Mouse (Mus musculus) heart, adult 8-10 months (tissue): Measurements from ENCODE around the gene Armc3. TPM values are rescaled to one million over a fixed set of nuclear protein-coding genes. Genes with fewer than 3 reads are reported as not detected.

Source experiments
- DNase-seq: peaks from one replicate; pipeline ENCODE4 v3.0.0; 2022; ENCODE audit warnings: low spot score
- total RNA-seq, 4 experiments: library from RNA; stranded (reverse); gene quantifications; 2 replicates each; pipeline ENCODE4 v1.2.4; 2022

Armc3 gene
- not detected for total RNA-seq

DNA sequence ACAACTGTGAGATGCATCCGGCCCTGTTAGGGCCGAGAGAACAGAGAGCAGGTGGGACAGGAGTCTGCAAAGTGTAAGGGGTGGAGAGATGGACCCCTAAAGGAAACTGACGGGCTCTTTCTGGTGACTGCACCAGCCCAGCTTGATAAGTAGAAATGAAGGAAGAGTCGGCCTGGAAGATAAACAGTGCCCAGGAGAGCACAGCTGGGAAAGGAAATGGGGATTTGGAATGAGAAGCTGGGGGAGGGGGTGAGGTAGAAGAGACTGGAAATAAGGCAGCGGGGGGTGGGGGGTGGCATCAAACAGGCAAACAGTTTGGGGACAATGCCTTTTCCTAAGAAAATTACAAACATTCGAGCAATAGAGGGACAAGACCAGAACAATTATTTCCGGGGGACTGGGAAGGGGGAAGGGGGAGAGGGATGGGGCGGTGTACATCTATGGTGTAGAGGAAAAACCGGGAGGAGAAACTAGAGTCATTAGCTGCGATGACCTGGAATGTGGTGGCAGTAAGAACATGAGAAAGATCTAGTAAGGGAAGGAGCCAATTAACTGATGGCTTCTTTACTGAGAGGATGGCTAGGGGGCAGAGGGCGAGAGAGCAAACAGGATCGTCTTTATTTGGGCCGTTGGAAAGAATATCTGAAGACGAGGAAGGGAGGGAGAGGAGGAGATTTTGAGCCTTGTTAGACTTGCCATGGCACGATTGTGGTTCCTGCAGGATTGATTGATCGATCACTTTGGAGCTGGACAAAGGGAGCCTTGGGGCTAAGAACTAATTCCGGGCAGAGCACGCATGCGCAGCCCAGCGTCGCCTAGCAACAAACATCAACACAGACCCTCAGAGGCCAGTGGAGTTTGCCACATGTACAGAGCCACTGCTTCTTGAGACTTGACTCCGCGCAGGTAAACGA lies at the start of gene Armc3:
Armc3 (plus strand) TSS at position 851 of the 914 bp plus-strand sequence.
- DNase-seq: no peak

GRCm38 (mm10) chr2:19152687-19153086 lies 46.4 kb upstream of the Armc3 start:
- DNase-seq: no peak

- no peak for DNase-seq
These were observed 42.9 kb upstream of the Armc3 start for GRCm38 (mm10) chr2:19156176-19156575.

DNA sequence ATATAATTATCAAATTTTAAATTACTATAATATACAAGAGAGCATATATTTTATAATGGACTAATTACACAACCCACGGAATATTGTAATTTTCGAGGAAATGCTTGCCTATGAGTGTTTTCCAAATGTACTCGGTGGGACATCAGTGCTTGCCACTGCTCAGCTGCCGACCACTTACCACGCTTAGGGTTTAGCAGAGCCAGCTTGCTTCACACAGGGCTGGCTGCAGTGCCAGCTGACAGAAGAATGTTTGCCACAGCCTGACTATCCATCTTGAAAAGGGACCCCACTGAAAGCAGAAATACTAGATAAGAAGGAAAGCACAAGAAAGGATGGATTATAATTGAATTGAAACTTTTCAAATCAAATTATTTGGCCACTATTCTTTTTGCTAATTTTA lies 39.6 kb upstream of the Armc3 start:
- no peak for DNase-seq

DNA sequence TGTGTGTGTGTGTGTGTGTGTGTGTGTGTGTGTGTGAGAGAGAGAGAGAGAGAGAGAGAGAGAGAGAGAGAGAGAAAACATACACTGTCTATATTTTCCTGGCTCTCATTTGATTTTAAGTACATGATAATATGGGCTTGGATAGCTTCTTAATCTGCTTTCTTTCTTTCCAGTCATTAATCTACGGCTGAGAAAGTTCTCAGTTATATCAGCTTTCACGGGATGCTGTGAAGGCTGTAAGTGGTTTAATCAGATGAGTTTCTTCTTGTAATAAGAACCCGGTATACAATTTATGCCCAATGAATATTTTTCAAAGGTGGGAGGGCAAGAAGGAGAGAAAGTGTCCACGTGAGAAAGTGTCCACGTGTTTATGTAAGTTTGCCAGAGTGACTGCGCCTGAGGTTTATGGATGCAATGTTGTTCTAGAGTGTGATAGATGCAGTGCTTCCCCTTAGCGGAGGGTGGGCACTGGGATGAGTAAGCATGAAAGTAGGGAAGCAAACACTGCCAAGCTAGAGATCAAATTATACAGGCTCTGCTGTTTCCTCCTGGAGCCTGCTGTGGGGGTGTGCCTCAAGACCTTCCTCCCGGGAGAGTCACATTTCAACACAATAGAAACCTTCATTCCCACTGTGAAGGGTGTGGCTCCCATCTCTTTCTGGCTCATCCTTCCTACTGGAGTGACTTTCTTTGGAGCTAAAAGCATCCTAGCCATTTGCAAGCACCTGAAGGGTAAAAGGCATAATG lies 38.6 kb upstream of the Armc3 start:
- no peak for DNase-seq

DNA sequence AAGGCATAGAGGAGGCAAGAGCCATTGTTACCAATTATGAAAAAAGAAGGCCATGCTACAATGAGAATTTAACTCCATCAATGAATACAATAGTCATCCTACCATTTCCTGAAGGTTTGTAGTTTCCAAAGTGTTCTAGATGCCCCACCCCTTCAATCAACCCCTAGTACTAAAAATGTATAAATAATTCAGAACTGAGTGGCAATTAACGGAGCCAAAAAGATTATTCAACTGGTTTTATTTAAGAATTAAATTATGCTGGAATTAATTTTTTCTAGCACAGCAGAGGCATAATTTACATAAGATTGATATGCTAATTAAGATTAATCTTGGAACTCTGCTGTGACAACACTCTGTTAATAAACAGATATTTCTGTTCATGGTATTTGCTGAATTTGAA lies 34.9 kb upstream of the Armc3 start:
- no peak for DNase-seq

GRCm38 (mm10) chr2:19176827-19177236 lies 22.3 kb upstream of the Armc3 start:
- peak; percentile 4 for DNase-seq

- no peak for DNase-seq
These were observed 308 bp downstream of the Armc3 start for GRCm38 (mm10) chr2:19199366-19199853.

GRCm38 (mm10) chr2:19200112-19200511 lies 1.0 kb downstream of the Armc3 start:
- DNase-seq: no peak

GRCm38 (mm10) chr2:19201682-19202081 lies 2.6 kb downstream of the Armc3 start:
- peak; percentile 1 for DNase-seq

GRCm38 (mm10) chr2:19234305-19234704 lies 35.2 kb downstream of the Armc3 start:
- DNase-seq: no peak

GRCm38 (mm10) chr2:19235193-19235592 lies 36.1 kb downstream of the Armc3 start:
- DNase-seq: no peak

DNA sequence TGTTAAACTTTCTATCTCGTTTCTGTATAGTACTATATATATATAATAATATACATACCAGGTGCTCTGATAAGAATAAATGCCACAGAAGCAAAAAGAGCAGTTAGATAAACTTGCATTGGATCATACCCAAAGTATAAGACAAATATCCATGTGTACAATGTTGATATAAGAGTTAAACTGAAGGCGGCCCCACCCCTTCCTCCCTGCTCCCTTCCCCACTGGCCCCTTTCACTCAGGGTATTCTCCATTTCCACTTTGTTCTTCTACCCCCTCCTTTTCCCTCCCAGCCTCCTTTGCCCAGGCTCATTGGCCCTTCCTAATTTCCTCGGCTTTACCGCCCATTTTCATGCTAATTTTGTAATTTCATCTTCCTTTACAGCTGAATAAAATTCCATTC lies 36.5 kb downstream of the Armc3 start:
- no peak for DNase-seq

GRCm38 (mm10) chr2:19238771-19239170 lies 39.7 kb downstream of the Armc3 start:
- no peak for DNase-seq

- no peak for DNase-seq
These were observed 50.5 kb downstream of the Armc3 start for GRCm38 (mm10) chr2:19249611-19250010.

DNA sequence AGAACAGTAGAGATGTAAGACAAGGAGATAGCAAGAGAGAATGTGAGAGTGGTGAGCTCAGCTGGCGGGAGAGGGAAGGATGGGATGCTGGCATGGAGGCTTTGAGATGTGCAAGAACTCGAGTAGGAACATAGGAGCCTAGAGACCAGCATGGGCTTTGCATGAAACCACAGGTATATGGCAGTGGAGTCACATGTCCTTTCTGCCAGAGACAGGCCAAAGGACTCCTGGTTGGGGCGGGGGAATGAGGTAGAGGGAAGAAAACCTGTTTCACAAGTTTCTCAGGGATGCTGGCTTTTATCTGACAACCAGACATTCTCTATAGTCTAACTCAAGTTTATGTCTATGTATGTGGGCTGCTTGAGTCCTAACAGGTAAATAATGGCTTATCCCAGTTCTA lies 55.9 kb downstream of the Armc3 start:
- DNase-seq: no peak

DNA sequence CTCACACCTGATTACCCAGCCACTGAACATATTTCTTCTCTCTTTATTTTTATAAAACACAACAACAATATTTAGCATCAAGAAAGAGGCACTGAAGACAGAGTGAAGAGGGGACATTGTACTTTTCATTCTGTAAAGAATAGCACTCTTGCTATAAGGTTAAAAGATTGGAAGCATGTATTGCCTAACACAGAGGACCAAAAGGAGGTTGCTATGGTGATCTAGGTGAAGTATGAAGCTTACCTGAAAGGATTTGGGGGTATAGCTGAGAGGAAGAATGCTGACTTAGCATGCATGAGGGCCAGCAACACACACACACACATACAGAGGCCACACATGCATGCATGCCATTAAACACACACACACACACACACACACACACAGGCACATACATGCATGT lies 58.2 kb downstream of the Armc3 start:
- no peak for DNase-seq

- no peak for DNase-seq
These were observed 61.3 kb downstream of the Armc3 start for GRCm38 (mm10) chr2:19260399-19260798.

- DNase-seq: no peak
These were observed 64.3 kb downstream of the Armc3 start for GRCm38 (mm10) chr2:19263375-19263774.

GRCm38 (mm10) chr2:19265834-19266233 lies 66.7 kb downstream of the Armc3 start:
- DNase-seq: no peak

DNA sequence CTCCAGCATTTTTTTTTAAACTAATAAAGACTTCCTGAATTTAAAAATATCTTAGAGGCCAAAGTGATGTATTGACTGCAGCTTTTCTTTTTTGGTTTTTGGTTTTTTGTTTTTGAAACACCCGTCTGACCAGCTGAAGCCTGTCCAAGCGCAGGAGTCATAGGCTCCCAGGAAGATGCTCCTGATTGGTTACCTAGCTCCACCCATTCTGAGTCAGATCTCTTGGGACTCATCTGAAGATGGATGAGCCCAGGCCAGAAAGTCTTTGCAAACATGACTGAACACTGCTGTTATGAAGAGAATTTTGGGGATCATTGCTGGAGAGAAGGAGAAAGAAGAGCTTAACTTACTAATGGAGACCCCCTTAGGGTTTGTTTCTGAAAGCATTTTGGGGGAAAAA lies 68.3 kb downstream of the Armc3 start:
- no peak for DNase-seq

DNA sequence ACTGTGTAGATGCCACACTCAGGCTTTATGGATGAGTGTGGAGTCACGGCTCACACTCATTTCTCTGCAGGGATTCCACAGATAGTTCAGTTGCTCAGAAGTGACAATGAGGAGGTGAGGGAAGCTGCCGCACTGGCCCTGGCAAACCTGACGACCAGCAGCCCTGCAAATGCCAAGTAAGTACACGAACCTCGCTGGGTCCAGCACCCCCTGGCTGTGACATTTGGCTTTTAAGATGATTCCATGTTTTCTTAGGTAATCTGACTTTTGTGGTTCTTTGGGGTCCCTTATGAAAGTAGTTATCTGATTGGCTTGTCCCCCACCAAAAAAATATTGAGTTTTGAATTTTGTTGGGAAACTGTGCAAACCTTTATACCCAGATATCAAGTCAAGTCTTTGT lies 70.9 kb downstream of the Armc3 start:
- no peak for DNase-seq

- no peak for DNase-seq
These were observed 71.6 kb downstream of the Armc3 start for GRCm38 (mm10) chr2:19270709-19271120.
